Mouse (Mus musculus): ENCODE measurements at regions not wholly inside any gene's neighbourhood (a gene's known extent, or its start where the extent isn't known, plus 50 kb on each side); places are given as distances from the start of the nearest gene placed in this dataset.

- no peak for DNase-seq (ENCODE audit: low read depth, low spot score)
Observed at GRCm38 (mm10) chr1:184138661-184139060, 104.6 kb upstream of the 1700056E22Rik start.

GRCm38 (mm10) chr1:184130897-184131296 lies 96.8 kb upstream of the 1700056E22Rik start:
- no peak for DNase-seq (ENCODE audit: low read depth, low spot score)

- no peak for DNase-seq (ENCODE audit: low read depth, low spot score)
Observed at GRCm38 (mm10) chr1:184127321-184127720, 93.2 kb upstream of the 1700056E22Rik start.

- DNase-seq (ENCODE audit: low read depth, low spot score): no peak
Observed at GRCm38 (mm10) chr1:184126909-184127308, 92.8 kb upstream of the 1700056E22Rik start.

All from embryo, embryonic 11.5 days (tissue).